Mouse (Mus musculus): ENCODE measurements around the gene Edaradd. TPM values are rescaled to one million over a fixed set of nuclear protein-coding genes. Genes with fewer than 3 reads are reported as not detected.

Gene Edaradd
- polyA plus RNA-seq, 1 experiment = 0.38 TPM

DNA sequence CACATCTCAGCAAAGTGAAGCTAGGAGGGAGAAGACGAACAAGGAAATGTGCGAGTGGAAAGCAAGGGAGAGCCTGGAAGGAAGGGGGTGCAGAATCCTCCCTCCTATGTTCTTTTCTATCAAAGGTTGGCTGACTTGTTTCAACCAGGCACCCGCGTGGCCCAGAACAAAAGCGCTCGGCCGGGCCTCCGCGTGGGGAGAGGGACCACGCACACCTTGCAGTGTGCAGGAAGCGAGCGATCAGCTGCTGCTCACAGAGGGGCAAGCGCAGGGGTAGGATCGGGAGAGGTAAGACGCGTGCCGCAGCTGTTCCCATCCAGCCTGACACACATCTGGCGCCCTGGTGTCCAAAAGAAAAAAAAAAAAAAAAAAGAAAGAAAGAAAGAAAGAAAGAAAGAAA is 867 bp downstream of the Edaradd start:
- H3K4me1 ChIP-seq (ENCODE audit: control insufficient read depth, insufficient read depth, low read length) = no peaks in the 10 kb centered on the region
- TF ChIP-seq POLR2A (IDR thresholded peaks at IDR 0.05; ENCODE audit: borderline replicate concordance, low read depth, low read length) (no peak), CTCF (IDR thresholded peaks at IDR 0.05; ENCODE audit: low read depth, low read length) (no peak)
- H3K4me3 ChIP-seq (ENCODE audit: insufficient read depth, low read length) = peak overlapping the region; percentile 70
- H3K27ac ChIP-seq (ENCODE audit: insufficient read depth, low read depth, low read length) = no peak overlapping the region

GRCm38 (mm10) chr13:12511189-12511965 is 8.9 kb downstream of the Edaradd start:
- TF ChIP-seq CTCF (IDR thresholded peaks at IDR 0.05; ENCODE audit: low read depth, low read length) = no peak
- TF ChIP-seq POLR2A (IDR thresholded peaks at IDR 0.05; ENCODE audit: borderline replicate concordance, low read depth, low read length) = no peak
- Histone ChIP-seq H3K27ac (ENCODE audit: insufficient read depth, low read depth, low read length) (no peak overlapping the region), H3K4me3 (ENCODE audit: insufficient read depth, low read length) (no peak overlapping the region), H3K4me1 (ENCODE audit: control insufficient read depth, insufficient read depth, low read length) (no peaks in the 10 kb centered on the region)

- no peak overlapping the region for H3K27ac ChIP-seq (ENCODE audit: insufficient read depth, low read depth, low read length)
- no peaks in the 10 kb centered on the region for H3K4me1 ChIP-seq (ENCODE audit: control insufficient read depth, insufficient read depth, low read length)
- H3K4me3 ChIP-seq (ENCODE audit: insufficient read depth, low read length) = no peak overlapping the region
- no peak for TF ChIP-seq POLR2A (IDR thresholded peaks at IDR 0.05; ENCODE audit: borderline replicate concordance, low read depth, low read length)
- TF ChIP-seq CTCF (IDR thresholded peaks at IDR 0.05; ENCODE audit: low read depth, low read length) = no peak
These were observed 10.2 kb downstream of the Edaradd start for GRCm38 (mm10) chr13:12510032-12510431.

DNA sequence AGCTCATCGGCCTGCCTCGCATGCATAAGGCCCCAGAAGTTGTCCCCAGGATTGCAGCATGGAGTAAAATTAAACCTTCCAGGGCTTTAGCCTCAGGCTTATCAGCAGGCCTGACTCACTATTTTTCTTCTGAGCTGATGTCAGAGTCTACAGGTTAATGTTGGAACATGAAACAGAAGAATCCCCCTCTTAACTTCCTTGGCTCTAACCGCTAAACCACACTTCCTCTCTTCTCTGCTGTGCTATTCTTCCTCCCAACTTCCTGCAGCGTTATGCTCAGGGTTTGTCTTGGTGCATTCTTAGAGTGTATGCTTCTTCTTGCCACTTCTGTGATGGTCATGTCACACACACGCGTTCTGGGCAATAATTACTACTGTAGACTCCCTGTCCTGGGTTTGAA is 12.8 kb downstream of the Edaradd start:
- Histone ChIP-seq H3K4me1 (ENCODE audit: control insufficient read depth, insufficient read depth, low read length) (no peaks in the 10 kb centered on the region), H3K27ac (ENCODE audit: insufficient read depth, low read depth, low read length) (no peak overlapping the region), H3K4me3 (ENCODE audit: insufficient read depth, low read length) (no peak overlapping the region)
- TF ChIP-seq CTCF (IDR thresholded peaks at IDR 0.05; ENCODE audit: low read depth, low read length) = no peak
- TF ChIP-seq POLR2A (IDR thresholded peaks at IDR 0.05; ENCODE audit: borderline replicate concordance, low read depth, low read length) = no peak

DNA sequence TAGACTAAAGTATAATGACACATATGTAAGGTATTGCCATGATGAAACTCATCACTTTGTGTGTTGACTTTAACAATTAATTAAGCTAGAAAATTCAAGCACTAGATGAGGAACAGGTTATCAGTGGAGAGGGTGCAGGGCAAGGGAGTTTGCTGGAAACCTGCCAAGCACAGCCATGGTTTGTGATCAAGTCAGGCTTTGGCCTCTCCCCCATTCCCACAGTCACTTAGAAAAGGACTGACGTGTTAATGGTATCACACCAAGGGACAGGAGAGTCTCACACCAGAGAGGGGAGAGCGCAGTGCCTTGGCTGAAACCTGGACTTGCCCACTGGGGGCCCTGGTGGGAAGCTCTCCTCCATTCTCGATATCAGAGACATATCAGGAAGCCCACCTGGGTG is 14.9 kb downstream of the Edaradd start:
- Histone ChIP-seq H3K4me3 (ENCODE audit: insufficient read depth, low read length) (no peak overlapping the region), H3K4me1 (ENCODE audit: control insufficient read depth, insufficient read depth, low read length) (no peaks in the 10 kb centered on the region), H3K27ac (ENCODE audit: insufficient read depth, low read depth, low read length) (no peak overlapping the region)
- no peak for TF ChIP-seq CTCF (IDR thresholded peaks at IDR 0.05; ENCODE audit: low read depth, low read length)
- no peak for TF ChIP-seq POLR2A (IDR thresholded peaks at IDR 0.05; ENCODE audit: borderline replicate concordance, low read depth, low read length)

DNA sequence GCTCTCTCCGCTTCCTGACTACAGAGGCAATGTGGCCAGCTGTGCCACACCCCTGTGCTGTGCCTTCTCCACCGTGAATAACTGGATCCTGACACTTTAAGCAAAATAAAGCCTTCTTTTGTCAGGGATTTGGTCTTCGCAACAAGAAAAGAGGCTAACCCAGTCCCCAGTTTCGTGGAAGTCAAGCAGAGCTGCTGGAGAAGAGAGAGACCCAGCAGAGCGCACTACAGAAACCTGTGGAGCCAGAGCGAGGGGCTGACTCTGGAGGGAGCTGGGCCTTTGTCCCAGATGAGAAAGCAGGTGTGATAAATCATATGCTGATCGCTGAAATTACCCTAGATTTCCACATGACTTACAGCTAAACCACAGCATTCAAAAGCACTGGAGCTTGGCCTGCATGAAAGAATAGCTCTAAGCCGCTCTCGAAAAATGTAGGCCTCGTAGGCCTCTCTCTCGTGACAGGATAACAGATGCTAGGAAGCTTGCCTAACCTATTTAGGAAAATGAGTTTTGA is 16.9 kb downstream of the Edaradd start:
- H3K4me3 ChIP-seq (ENCODE audit: insufficient read depth, low read length) = no peak overlapping the region
- no peaks in the 10 kb centered on the region for H3K4me1 ChIP-seq (ENCODE audit: control insufficient read depth, insufficient read depth, low read length)
- no peak overlapping the region for H3K27ac ChIP-seq (ENCODE audit: insufficient read depth, low read depth, low read length)
- TF ChIP-seq POLR2A (IDR thresholded peaks at IDR 0.05; ENCODE audit: borderline replicate concordance, low read depth, low read length) = no peak
- no peak for TF ChIP-seq CTCF (IDR thresholded peaks at IDR 0.05; ENCODE audit: low read depth, low read length)

GRCm38 (mm10) chr13:12502665-12503237 is 17.5 kb downstream of the Edaradd start:
- H3K27ac ChIP-seq (ENCODE audit: insufficient read depth, low read depth, low read length) = no peak overlapping the region
- H3K4me1 ChIP-seq (ENCODE audit: control insufficient read depth, insufficient read depth, low read length) = no peaks in the 10 kb centered on the region
- TF ChIP-seq POLR2A (IDR thresholded peaks at IDR 0.05; ENCODE audit: borderline replicate concordance, low read depth, low read length) (no peak), CTCF (IDR thresholded peaks at IDR 0.05; ENCODE audit: low read depth, low read length) (no peak)
- no peak overlapping the region for H3K4me3 ChIP-seq (ENCODE audit: insufficient read depth, low read length)

DNA sequence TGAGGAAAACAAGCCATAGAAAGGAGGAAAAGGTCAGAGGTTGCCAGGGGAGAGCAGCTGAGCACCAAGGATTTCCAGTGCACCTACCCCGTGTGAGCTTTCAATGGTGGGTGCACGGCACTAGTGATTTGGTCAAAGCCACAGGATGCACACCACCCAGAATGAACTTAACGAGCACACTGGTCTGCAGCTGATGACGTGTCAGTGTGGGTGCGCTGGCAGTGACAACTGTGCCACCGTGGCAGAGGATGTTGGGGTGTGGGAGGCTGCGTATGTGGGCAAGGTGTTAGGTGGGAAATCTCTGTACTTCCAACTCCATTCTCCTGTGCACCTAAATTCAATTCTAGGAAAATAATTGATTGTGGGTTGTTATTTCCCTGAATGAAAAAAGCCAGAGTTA is 21.1 kb downstream of the Edaradd start:
- no peak overlapping the region for H3K27ac ChIP-seq (ENCODE audit: insufficient read depth, low read depth, low read length)
- TF ChIP-seq CTCF (IDR thresholded peaks at IDR 0.05; ENCODE audit: low read depth, low read length) = no peak
- TF ChIP-seq POLR2A (IDR thresholded peaks at IDR 0.05; ENCODE audit: borderline replicate concordance, low read depth, low read length) = no peak
- no peaks in the 10 kb centered on the region for H3K4me1 ChIP-seq (ENCODE audit: control insufficient read depth, insufficient read depth, low read length)
- no peak overlapping the region for H3K4me3 ChIP-seq (ENCODE audit: insufficient read depth, low read length)

DNA sequence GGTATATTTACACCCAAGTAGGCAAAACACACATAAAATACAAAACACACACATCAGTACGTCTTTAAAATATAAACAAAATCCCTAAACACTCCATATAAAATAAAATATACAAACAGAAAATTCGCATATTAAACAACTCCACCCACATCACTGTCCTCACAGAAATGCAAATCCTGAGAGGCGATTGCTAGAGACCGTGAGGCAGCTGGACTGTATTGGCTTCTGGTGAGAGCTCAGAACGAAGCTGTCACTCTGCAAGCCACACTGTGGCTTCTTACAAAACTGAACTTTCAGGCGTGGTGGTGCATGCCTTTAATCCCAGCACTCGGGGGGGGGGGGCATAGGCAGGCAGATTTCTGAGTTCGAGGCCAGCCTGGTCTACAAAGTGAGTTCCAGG is 22.4 kb downstream of the Edaradd start:
- TF ChIP-seq CTCF (IDR thresholded peaks at IDR 0.05; ENCODE audit: low read depth, low read length) (no peak), POLR2A (IDR thresholded peaks at IDR 0.05; ENCODE audit: borderline replicate concordance, low read depth, low read length) (no peak)
- Histone ChIP-seq H3K4me1 (ENCODE audit: control insufficient read depth, insufficient read depth, low read length) (no peaks in the 10 kb centered on the region), H3K4me3 (ENCODE audit: insufficient read depth, low read length) (no peak overlapping the region), H3K27ac (ENCODE audit: insufficient read depth, low read depth, low read length) (no peak overlapping the region)

GRCm38 (mm10) chr13:12494750-12495149 is 25.5 kb downstream of the Edaradd start:
- Histone ChIP-seq H3K4me3 (ENCODE audit: insufficient read depth, low read length) (no peak overlapping the region), H3K4me1 (ENCODE audit: control insufficient read depth, insufficient read depth, low read length) (no peaks in the 10 kb centered on the region), H3K27ac (ENCODE audit: insufficient read depth, low read depth, low read length) (no peak overlapping the region)
- TF ChIP-seq POLR2A (IDR thresholded peaks at IDR 0.05; ENCODE audit: borderline replicate concordance, low read depth, low read length) (no peak), CTCF (IDR thresholded peaks at IDR 0.05; ENCODE audit: low read depth, low read length) (no peak)

Measured in bone marrow macrophage, adult 2 months (primary cell).